Mouse (Mus musculus): ENCODE measurements around the gene Ddr2. TPM values are rescaled to one million over a fixed set of nuclear protein-coding genes. Genes with fewer than 3 reads are reported as not detected.

Ddr2 gene
- polyA plus RNA-seq, 1 experiment, result not detected

- Histone ChIP-seq H3K27ac (ENCODE audit: insufficient read depth, low read depth, low read length) (no peak overlapping the region), H3K4me1 (ENCODE audit: control insufficient read depth, insufficient read depth, low read length) (peaks cover 4% of the 10 kb centered on the region), H3K4me3 (ENCODE audit: insufficient read depth, low read depth, low read length) (no peak overlapping the region)
- WGBS, result 47% methylated on average over 7 of the region's 7 CpGs
- no peak for TF ChIP-seq POLR2A (IDR thresholded peaks at IDR 0.05; ENCODE audit: insufficient read depth, low read depth, low read length)
Measured at GRCm38 (mm10) chr1:169931698-169932097, 178.9 kb downstream of the Ddr2 start.

GRCm38 (mm10) chr1:169928454-169928971 is 182.0 kb downstream of the Ddr2 start, which contains the start of gene Ccdc190:
Gene Ccdc190, plus strand, starts transcription at chr1:169928648.
- 20% methylated on average over 12 of the region's 12 CpGs for WGBS
- Histone ChIP-seq H3K4me3 (ENCODE audit: insufficient read depth, low read depth, low read length) (no peak within 1 kb of the TSS), H3K27ac (ENCODE audit: insufficient read depth, low read depth, low read length) (no peak within 1 kb of the TSS), H3K4me1 (ENCODE audit: control insufficient read depth, insufficient read depth, low read length) (peaks cover under 1% of the 10 kb centered on the region)
- TF ChIP-seq POLR2A (IDR thresholded peaks at IDR 0.05; ENCODE audit: insufficient read depth, low read depth, low read length), result no peak
- no peak for TF ChIP-seq CTCF (IDR thresholded peaks at IDR 0.05; ENCODE audit: insufficient read depth, low read depth, low read length)

GRCm38 (mm10) chr1:169927753-169928369 is 182.7 kb downstream of the Ddr2 start:
- Histone ChIP-seq H3K4me1 (ENCODE audit: control insufficient read depth, insufficient read depth, low read length) (no peaks in the 10 kb centered on the region; the same call in none of the 2 replicates), H3K27ac (ENCODE audit: insufficient read depth, low read depth, low read length) (no peak overlapping the region), H3K4me3 (ENCODE audit: insufficient read depth, low read depth, low read length) (no peak overlapping the region)
- TF ChIP-seq POLR2A (IDR thresholded peaks at IDR 0.05; ENCODE audit: insufficient read depth, low read depth, low read length), result no peak
- TF ChIP-seq CTCF (IDR thresholded peaks at IDR 0.05; ENCODE audit: insufficient read depth, low read depth, low read length), result no peak
- 55% methylated on average over 8 of the region's 8 CpGs for WGBS

GRCm38 (mm10) chr1:169924567-169924966 is 186.0 kb downstream of the Ddr2 start:
- TF ChIP-seq CTCF (IDR thresholded peaks at IDR 0.05; ENCODE audit: insufficient read depth, low read depth, low read length) (no peak), POLR2A (IDR thresholded peaks at IDR 0.05; ENCODE audit: insufficient read depth, low read depth, low read length) (no peak)
- H3K4me1 ChIP-seq (ENCODE audit: control insufficient read depth, insufficient read depth, low read length), result no peaks in the 10 kb centered on the region; the same call in 1 of the 2 replicates
- H3K4me3 ChIP-seq (ENCODE audit: insufficient read depth, low read depth, low read length), result no peak overlapping the region
- no peak overlapping the region for H3K27ac ChIP-seq (ENCODE audit: insufficient read depth, low read depth, low read length)
- 40% methylated on average over 2 of the region's 2 CpGs for WGBS

Other genes starting within 250 kb of the Ddr2 start
- gene Ccdc190, start 182.1 kb downstream of the Ddr2 start, polyA plus RNA-seq (2012; ENCODE audit: insufficient read depth, insufficient read length, low replicate concordance, missing spikeins), result not detected in 2 replicates
- not detected in 2 replicates for gene Hsd17b7, start 141.5 kb downstream of the Ddr2 start, polyA plus RNA-seq (2012; ENCODE audit: insufficient read depth, insufficient read length, low replicate concordance, missing spikeins)
- not detected in 2 replicates for gene Uap1, start 64.2 kb upstream of the Ddr2 start, polyA plus RNA-seq (2012; ENCODE audit: insufficient read depth, insufficient read length, low replicate concordance, missing spikeins)
- gene Uhmk1, start 104.6 kb upstream of the Ddr2 start, polyA plus RNA-seq (2012; ENCODE audit: insufficient read depth, insufficient read length, low replicate concordance, missing spikeins), result 38.9 TPM in 1 of 2 replicates, not detected in the other
- not detected in 2 replicates for gene Sh2d1b2, start 122.0 kb upstream of the Ddr2 start, polyA plus RNA-seq (2012; ENCODE audit: insufficient read depth, insufficient read length, low replicate concordance, missing spikeins)
- not detected in 2 replicates for gene Sh2d1b1, start 166.6 kb upstream of the Ddr2 start, polyA plus RNA-seq (2012; ENCODE audit: insufficient read depth, insufficient read length, low replicate concordance, missing spikeins)
- gene Gm7694, start 195.6 kb upstream of the Ddr2 start, polyA plus RNA-seq (2012; ENCODE audit: insufficient read depth, insufficient read length, low replicate concordance, missing spikeins), result not detected in 2 replicates
- not detected in 2 replicates for gene Spata46, start 198.0 kb upstream of the Ddr2 start, polyA plus RNA-seq (2012; ENCODE audit: insufficient read depth, insufficient read length, low replicate concordance, missing spikeins)